Mouse (Mus musculus) ES-E14 (cell line): Measurements from ENCODE around the gene March2.

ENCODE experiments used
- CHD2 ChIP-seq: IDR thresholded peaks from 2 replicates; pipeline ENCODE4 v1.6.1; 2014; ENCODE audit warnings: mild to moderate bottlenecking, low read depth, low read length, inconsistent platforms
- MAFK ChIP-seq: IDR thresholded peaks from 2 replicates; pipeline ENCODE4 v1.6.1; 2014; ENCODE audit warnings: mild to moderate bottlenecking, low read depth, low read length, inconsistent platforms; ENCODE audit not compliant: insufficient read depth

GRCm38 (mm10) chr17:33649781-33650475 is 68.5 kb downstream of the March2 start:
- TF ChIP-seq CHD2 (no peak), MAFK (no peak)
